Mouse (Mus musculus) hindbrain, embryonic 14.5 days (tissue): ENCODE results near the gene Ets1. TPM values are rescaled to one million over a fixed set of nuclear protein-coding genes. Genes with fewer than 3 reads are reported as not detected.

ENCODE experiments used
- ATAC-seq: fragments of 200-750 bp; cut with Nextera tagmentation; 2 replicates; pipeline ENCODE4 v1.8.0; 2017; ENCODE audit warnings: moderate number of reproducible peaks, mild to moderate bottlenecking, moderate TSS enrichment, moderate library complexity; ENCODE audit not compliant: low FRiP score
- DNase-seq: peaks from one replicate; pipeline ENCODE4 v3.0.0-alpha.2; 2015; ENCODE audit warnings: low spot score
- H3K27ac ChIP-seq: fragments of 300-500 bp; sonication (generic); 2 replicates; pipeline ENCODE4 v1.5.1; 2014; ENCODE audit warnings: mild to moderate bottlenecking, moderate library complexity
- H3K27me3 ChIP-seq: fragments of 300-500 bp; sonication (generic); 2 replicates; pipeline ENCODE4 v1.6.1; 2014; ENCODE audit warnings: mild to moderate bottlenecking, low read length, mixed read lengths; ENCODE audit not compliant: control insufficient read depth, insufficient read depth
- H3K36me3 ChIP-seq: fragments of 300-500 bp; sonication (generic); replicated peaks from 2 replicates; pipeline ENCODE4 v1.6.1; 2014; ENCODE audit not compliant: control insufficient read depth, insufficient read depth
- H3K4me1 ChIP-seq: fragments of 300-500 bp; sonication (generic); replicated peaks from 2 replicates; pipeline ENCODE4 v1.6.1; 2014; ENCODE audit warnings: antibody characterized with exemption, low read length, mixed read lengths; ENCODE audit not compliant: control insufficient read depth, insufficient read depth
- H3K4me2 ChIP-seq: fragments of 300-500 bp; sonication (generic); replicated peaks from 2 replicates; pipeline ENCODE4 v1.6.1; 2014; ENCODE audit warnings: mild to moderate bottlenecking, moderate library complexity
- H3K4me3 ChIP-seq: fragments of 300-500 bp; sonication (generic); replicated peaks from 2 replicates; pipeline ENCODE4 v1.5.1; 2014; ENCODE audit warnings: mild to moderate bottlenecking, low read length
- H3K9ac ChIP-seq: fragments of 300-500 bp; sonication (generic); 2 replicates; pipeline ENCODE4 v1.6.1; 2014
- H3K9me3 ChIP-seq: fragments of 300-500 bp; sonication (generic); 2 replicates; pipeline ENCODE4 v1.6.1; 2016; ENCODE audit warnings: low read length; ENCODE audit not compliant: control insufficient read depth
- WGBS: fragments of 180-500 bp; shearing (Covaris S2); extraction: QIAGEN DNeasy Blood & Tissue Kit; methylation state at CpG from one replicate; pipeline ENCODE4 v1.1.7; 2014; 5-methylcytosine and 5-hydroxymethylcytosine counted together
- polyA plus RNA-seq: library from polyadenylated mRNA; unstranded; fragments of >200 nt; fragmentation: Nextera tagmentation; extraction: Ambion mirVana; gene quantifications from 2 replicates; pipeline ENCODE4 v1.2.1, GENCODE M21; 2014

The Ets1 gene
- polyA plus RNA-seq, 1 experiment from 2014 or later = 20.9 TPM

GRCm38 (mm10) chr9:32745079-32745763 is 109.2 kb downstream of the Ets1 start:
- H3K9me3 ChIP-seq = no peaks in the 10 kb centered on the region
- H3K9ac ChIP-seq = no peak overlapping the region
- WGBS = 88% methylated on average over 12 of the region's 12 CpGs
- no peak overlapping the region for H3K4me3 ChIP-seq
- no peak for ATAC-seq
- H3K4me1 ChIP-seq = no peaks in the 10 kb centered on the region
- H3K36me3 ChIP-seq = no peaks in the 10 kb centered on the region
- no peak overlapping the region for H3K4me2 ChIP-seq
- no peaks in the 10 kb centered on the region for H3K27me3 ChIP-seq
- DNase-seq = no peak
- H3K27ac ChIP-seq = no peak overlapping the region

DNA sequence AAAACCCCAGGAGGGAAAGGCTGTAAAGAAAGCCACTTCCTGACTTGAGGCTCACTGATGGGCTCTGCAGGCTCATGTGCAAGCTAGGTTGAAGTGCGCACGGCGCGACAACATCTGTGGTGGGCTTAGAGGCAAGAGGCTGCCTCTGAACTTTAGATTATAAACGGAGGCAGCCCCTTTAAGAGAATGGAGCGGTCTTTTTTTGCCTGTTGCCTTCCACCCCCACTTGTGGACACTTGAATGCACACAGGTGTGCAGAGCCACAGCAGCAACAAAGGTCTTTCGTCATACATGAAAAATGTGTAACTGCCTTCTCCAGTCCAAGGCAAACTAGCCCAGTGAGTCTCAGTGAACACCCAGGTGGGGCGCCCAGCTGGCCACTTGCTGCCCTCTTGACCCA is 110.0 kb downstream of the Ets1 start:
- H3K27ac ChIP-seq = no peak overlapping the region
- DNase-seq = no peak
- no peak overlapping the region for H3K4me3 ChIP-seq
- WGBS = 95% methylated on average over 8 of the region's 8 CpGs
- no peaks in the 10 kb centered on the region for H3K9me3 ChIP-seq
- no peak overlapping the region for H3K9ac ChIP-seq
- no peaks in the 10 kb centered on the region for H3K4me1 ChIP-seq
- no peaks in the 10 kb centered on the region for H3K36me3 ChIP-seq
- no peaks in the 10 kb centered on the region for H3K27me3 ChIP-seq
- no peak for ATAC-seq
- H3K4me2 ChIP-seq = no peak overlapping the region

GRCm38 (mm10) chr9:32746615-32747014 is 110.6 kb downstream of the Ets1 start:
- H3K4me2 ChIP-seq = no peak overlapping the region
- DNase-seq = no peak
- H3K9me3 ChIP-seq = no peaks in the 10 kb centered on the region
- no peaks in the 10 kb centered on the region for H3K4me1 ChIP-seq
- 92% methylated on average over 6 of the region's 6 CpGs for WGBS
- H3K4me3 ChIP-seq = no peak overlapping the region
- no peaks in the 10 kb centered on the region for H3K27me3 ChIP-seq
- no peak overlapping the region for H3K27ac ChIP-seq
- no peaks in the 10 kb centered on the region for H3K36me3 ChIP-seq
- ATAC-seq = no peak
- H3K9ac ChIP-seq = no peak overlapping the region

DNA sequence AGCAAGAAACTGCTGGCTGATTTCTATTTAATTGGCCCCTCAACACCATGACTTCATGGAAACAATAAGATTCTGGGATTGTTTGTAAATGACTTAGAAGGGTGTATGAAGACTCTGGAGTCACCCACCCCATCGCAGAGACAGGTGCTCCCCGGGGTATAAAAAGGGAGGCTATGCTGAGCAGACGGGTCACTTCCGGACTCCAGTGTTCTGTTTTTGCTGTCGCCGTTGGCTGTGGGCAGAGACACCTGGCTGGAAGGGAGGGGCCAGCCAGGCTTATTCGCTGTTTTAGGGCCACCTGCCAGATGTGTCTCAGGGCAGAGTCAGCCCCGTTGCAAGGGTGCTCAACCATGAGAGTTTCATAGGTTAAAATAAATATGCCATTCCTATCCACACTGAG is 111.6 kb downstream of the Ets1 start:
- DNase-seq (no peak), ATAC-seq (no peak)
- H3K4me3 ChIP-seq = no peak overlapping the region
- H3K9me3 ChIP-seq = no peaks in the 10 kb centered on the region
- H3K9ac ChIP-seq = no peak overlapping the region
- no peaks in the 10 kb centered on the region for H3K4me1 ChIP-seq
- no peaks in the 10 kb centered on the region for H3K27me3 ChIP-seq
- H3K36me3 ChIP-seq = no peaks in the 10 kb centered on the region
- no peak overlapping the region for H3K27ac ChIP-seq
- 90% methylated on average over 8 of the region's 8 CpGs for WGBS
- H3K4me2 ChIP-seq = no peak overlapping the region

DNA sequence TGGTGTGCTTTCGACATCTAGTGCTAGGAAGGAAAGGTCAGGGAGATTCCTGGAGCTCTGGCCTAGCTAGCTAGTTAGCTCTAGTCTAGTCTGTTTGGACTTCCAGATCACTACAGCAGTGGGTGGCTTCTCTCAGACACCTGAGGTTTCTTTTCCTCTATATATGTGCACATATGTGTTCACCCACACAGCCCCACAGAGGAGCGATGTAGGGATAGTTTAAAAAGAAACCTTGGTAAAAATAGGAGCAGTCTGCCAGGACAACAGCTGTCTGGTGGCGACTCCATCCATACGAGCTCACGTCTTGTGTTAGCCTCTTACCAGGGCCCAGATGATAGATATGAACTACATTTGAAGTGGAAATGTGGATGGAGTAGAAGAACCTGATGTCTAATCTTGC is 112.5 kb downstream of the Ets1 start:
- WGBS = 96% methylated on average over 5 of the region's 5 CpGs
- no peaks in the 10 kb centered on the region for H3K27me3 ChIP-seq
- H3K9ac ChIP-seq = no peak overlapping the region
- DNase-seq (no peak), ATAC-seq (no peak)
- no peaks in the 10 kb centered on the region for H3K4me1 ChIP-seq
- no peak overlapping the region for H3K27ac ChIP-seq
- H3K4me3 ChIP-seq = no peak overlapping the region
- no peaks in the 10 kb centered on the region for H3K36me3 ChIP-seq
- H3K9me3 ChIP-seq = no peaks in the 10 kb centered on the region
- no peak overlapping the region for H3K4me2 ChIP-seq

- Histone ChIP-seq H3K9me3 (no peaks in the 10 kb centered on the region), H3K4me3 (no peak overlapping the region), H3K27ac (no peak overlapping the region), H3K4me1 (no peaks in the 10 kb centered on the region), H3K4me2 (no peak overlapping the region), H3K36me3 (no peaks in the 10 kb centered on the region), H3K27me3 (no peaks in the 10 kb centered on the region), H3K9ac (no peak overlapping the region)
- no peak for ATAC-seq
- DNase-seq = no peak
- WGBS = 89% methylated on average over 13 of the region's 13 CpGs
These were observed 113.9 kb downstream of the Ets1 start for GRCm38 (mm10) chr9:32749721-32750480.

- Histone ChIP-seq H3K9me3 (no peaks in the 10 kb centered on the region), H3K27me3 (no peaks in the 10 kb centered on the region), H3K27ac (no peak overlapping the region), H3K4me2 (no peak overlapping the region), H3K9ac (no peak overlapping the region), H3K4me3 (no peak overlapping the region), H3K36me3 (no peaks in the 10 kb centered on the region), H3K4me1 (no peaks in the 10 kb centered on the region)
- no peak for DNase-seq
- ATAC-seq = no peak
- WGBS = 79% methylated on average over 5 of the region's 5 CpGs
These were observed 116.6 kb downstream of the Ets1 start for GRCm38 (mm10) chr9:32752602-32753001.

GRCm38 (mm10) chr9:32754311-32754710 is 118.3 kb downstream of the Ets1 start:
- H3K9ac ChIP-seq = no peak overlapping the region
- H3K36me3 ChIP-seq = no peaks in the 10 kb centered on the region
- H3K27ac ChIP-seq = no peak overlapping the region
- DNase-seq (no peak), ATAC-seq (no peak)
- H3K4me2 ChIP-seq = no peak overlapping the region
- H3K27me3 ChIP-seq = no peaks in the 10 kb centered on the region
- H3K4me3 ChIP-seq = no peak overlapping the region
- WGBS = 85% methylated on average over 15 of the region's 15 CpGs
- H3K9me3 ChIP-seq = no peaks in the 10 kb centered on the region
- H3K4me1 ChIP-seq = no peaks in the 10 kb centered on the region

DNA sequence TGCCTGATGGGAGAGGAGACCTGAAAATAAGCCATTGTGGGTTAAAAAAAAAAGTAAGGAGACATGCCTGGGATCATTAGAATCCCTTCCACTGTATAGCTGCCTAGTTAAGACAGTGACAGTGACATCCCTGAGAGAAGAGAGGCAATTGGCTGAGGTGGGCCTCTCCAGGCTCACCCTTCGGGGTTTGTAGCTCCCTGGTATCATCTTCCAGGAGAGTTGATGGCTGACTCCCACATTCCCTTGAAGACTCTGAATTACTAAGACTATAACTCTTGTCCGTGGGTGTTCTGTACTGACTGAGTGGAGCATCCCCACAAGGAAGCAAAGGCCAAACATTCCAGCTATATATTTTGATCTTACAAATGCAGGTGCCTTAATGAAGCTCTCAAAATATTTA is 120.0 kb downstream of the Ets1 start:
- Histone ChIP-seq H3K4me3 (no peak overlapping the region), H3K4me2 (no peak overlapping the region), H3K27me3 (no peaks in the 10 kb centered on the region), H3K27ac (no peak overlapping the region), H3K36me3 (no peaks in the 10 kb centered on the region), H3K9me3 (no peaks in the 10 kb centered on the region), H3K4me1 (no peaks in the 10 kb centered on the region), H3K9ac (no peak overlapping the region)
- no peak for ATAC-seq
- 86% methylated on average over 2 of the region's 2 CpGs for WGBS
- DNase-seq = no peak
